Mouse (Mus musculus): ENCODE data around the gene D930048N14Rik. TPM values are rescaled to one million over a fixed set of nuclear protein-coding genes. Genes with fewer than 3 reads are reported as not detected.

The D930048N14Rik gene
- not detected in 2 replicates for polyA plus RNA-seq (2012)

DNA sequence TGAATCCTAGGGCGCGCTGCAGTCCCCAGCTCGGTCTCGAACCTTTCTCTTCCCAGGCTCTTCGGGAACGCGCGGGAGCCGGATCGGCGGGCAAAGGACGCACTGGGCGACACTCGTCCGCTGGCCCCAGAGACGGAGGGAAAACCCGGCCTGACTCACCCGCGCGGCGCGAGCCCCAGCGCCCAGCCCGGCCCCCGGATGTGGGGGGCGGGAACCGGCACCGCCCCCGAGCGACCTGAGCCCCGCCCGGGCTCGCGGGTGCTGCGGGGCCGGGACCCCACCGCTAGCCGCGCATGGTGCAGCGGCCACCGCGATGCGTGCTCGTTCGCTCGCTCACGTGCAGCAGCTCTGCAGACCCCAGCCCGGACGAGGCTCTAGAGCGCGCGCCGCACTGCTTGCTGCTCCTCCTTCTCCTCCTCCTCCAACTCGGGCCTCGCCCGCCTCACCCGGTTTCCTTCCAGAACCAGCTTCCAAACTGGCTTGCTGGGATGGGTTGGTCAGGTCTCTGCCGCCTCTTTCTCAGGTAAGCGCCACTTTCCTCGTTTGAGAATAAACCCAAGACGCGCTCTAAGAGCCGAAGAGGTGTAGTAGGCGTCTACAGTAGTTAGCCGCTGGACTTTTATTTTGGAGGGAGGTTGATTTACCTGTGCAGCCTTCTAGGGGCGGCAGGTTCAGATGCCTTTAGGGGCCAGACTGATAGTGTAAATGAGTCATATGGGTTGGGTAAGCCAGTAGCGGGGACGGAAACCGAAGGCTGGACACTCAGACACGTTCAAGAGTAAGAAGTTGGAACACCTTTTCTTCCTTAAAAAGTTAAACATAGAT is at the start of gene D930048N14Rik, which contains the start of gene N4bp3:
Gene D930048N14Rik (plus strand): TSS at position 264 of the 825 bp plus-strand sequence.
Gene N4bp3 (minus strand): TSS at position 152 of the 825 bp plus-strand sequence.
- no peak for TF ChIP-seq GATA1 (IDR thresholded peaks at IDR 0.05; ENCODE audit: low read length)

DNA sequence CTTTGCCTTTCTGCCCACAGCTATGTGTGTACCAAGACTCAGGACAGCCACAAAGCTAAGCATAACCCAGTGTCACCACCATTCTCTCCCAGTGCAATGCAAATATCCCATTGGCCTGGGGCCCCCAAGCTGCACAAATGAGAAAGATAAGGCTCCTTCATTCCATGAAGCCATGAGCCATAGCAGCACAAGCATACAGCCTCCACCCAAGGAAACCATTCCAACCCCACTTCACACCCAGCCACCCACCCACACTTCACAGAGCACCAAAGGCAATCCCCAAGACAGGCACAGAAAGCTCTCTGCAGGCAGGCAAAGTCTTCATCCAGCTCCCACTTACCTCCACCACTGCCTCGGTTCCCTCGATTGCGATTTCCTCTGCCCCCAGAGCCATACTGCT is 48.5 kb upstream of the D930048N14Rik start:
- no peak for TF ChIP-seq GATA1 (IDR thresholded peaks at IDR 0.05; ENCODE audit: low read length)

DNA sequence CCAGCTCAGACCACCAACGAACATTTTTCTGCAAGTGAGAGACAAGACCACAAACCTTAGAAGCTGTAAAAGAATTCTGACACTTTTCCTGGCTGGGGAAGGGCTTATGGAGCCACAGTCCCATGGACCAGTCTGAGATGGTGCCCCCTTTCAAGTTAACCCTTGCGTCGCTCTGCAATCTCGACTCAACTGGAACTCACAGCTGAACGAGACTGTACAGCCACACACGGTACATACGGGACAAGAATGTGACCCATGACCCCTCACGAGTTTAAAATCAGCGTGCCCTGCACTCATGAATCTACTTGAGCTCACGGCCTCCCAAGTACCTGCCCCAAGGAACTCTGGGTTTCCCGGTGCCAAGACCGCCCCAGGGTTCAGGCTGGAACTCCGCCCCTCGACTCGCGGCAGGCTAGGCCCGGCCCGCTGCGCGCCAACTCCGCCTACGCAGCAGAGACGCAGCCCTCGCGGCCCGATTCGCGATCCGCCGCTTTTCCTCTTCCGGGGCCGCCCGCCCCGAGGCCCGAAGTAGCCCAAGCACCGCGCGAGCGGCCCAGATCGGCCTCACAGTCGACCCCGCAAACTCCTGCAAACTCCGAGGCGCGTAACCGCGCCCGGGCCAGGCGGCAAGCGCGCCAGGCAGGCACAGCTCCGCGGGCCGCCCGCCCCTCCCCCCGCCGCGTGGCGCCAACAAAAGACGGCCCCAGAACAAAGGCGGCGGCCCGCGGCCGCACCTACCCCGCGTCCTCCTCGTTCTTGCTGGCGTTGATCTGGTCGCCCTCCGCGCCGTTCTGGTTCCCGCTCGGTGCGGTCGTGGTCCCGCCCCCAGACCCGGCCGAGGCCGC is 44.9 kb upstream of the D930048N14Rik start:
- TF ChIP-seq GATA1 (IDR thresholded peaks at IDR 0.05; ENCODE audit: low read length), result no peak

DNA sequence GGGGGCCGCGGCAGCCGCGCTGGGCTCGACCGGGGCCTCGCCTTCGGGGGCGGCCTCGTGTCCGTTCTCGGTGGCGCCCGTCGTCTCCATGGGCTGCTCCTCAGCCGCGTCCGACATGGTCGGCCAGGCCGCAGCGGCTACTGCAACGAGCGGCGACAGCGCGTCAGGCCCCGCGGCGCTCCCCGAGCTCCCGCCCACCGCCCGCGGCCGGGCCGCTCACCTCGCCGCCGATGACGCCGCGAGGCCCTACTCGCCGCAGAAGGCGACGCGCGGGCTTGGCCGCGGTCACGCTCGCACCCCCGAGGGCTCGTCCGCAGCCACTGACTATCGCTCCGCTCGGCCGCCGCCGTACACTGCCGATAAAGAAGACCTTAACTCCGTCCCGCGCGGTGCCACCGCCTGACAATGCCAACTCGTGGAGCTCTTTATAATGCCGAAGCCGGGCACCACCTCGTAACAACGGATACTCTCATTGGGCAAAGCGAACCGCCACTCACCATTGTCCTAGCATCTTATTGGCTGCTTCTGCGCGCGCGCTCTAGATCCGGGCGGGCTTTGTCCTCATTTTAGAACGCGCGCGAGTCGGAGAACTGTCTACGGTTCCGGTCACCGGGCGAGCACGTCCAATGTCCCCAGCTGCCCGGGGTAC is 44.2 kb upstream of the D930048N14Rik start, which contains the start of gene Hnrnpab:
Gene Hnrnpab (minus strand): TSS at position 401 of the 649 bp plus-strand sequence.
- TF ChIP-seq GATA1 (IDR thresholded peaks at IDR 0.05; ENCODE audit: low read length), result no peak

DNA sequence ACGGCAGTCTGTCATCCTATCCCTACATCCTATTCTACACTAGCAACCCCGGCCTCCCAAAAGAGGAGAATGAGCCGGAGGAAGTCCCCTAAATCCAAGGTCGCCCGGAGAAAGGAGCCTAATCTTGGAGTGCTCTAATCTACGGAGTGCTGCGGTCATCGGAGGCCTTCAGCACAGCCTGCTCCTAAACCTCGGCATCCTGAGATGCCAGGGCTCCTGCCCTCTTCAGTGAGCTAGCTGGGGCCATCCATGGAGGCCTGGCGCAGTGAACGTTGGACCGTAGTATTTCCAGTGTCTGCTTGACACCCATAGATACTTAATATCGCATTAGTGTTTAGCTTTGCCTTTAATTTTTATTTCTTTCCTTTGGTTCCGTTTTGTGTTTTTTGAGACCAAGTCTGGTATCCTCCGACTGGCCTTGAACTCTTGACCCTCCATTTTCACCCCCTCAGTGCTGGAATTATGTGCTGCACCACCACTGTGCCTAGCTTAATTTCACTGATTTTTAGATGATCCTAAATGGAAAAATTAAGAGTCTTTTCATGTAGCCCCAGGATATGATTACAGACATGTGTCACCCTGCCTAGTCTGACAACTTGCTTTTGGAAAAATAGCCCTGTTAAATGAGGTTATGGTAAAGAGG is 43.5 kb upstream of the D930048N14Rik start:
- TF ChIP-seq GATA1 (IDR thresholded peaks at IDR 0.05; ENCODE audit: low read length), result no peak

DNA sequence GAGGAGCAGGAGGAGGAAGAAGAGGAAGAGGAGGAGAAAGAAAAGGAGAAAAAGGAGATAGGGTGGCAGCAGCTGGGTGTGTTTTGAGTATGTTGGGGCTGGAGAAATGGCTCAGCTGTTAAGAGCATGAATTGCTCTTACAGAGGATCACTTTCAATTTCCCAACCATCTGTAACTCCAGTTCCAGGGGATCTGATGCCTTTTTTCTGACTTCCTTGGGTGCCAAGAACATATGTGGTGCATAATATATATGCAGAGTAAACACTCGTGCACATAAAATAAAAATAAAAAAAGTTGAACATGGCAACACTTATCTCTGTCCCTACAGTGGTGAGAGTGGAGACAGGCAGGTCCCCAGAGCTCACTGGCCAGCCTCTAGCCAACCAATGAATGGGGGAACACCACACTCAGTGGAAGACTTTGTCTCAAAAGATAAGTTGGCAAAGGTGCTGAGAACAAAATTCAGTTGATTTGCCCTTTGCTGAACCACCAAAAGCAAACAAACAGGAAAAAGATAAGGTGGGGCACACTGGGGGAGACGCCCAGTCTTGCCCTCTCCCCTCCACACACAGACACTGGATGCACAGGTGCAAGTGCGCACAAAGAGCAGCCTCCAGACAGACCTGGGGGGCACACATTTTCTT is 41.4 kb upstream of the D930048N14Rik start:
- peak; percentile 4 for TF ChIP-seq GATA1 (IDR thresholded peaks at IDR 0.05; ENCODE audit: low read length)

DNA sequence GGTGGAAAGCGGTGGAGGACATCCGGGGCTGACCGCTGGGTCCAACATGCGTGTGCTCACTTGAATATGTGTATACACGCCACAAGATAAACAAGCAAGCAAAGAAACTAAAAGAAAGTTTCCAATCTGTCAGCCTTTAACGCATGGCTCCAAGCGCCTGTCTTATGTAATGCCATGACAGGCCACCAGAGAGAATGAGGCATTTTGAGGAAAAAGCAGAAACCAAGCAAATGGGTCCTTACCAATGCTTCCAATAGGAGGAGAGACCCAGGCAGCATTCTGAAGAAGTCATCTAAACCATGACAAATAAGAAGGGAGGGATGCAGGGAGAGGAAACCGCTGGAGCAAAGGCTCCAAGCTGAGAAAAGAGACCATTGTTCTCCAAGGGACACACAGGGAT is 36.5 kb upstream of the D930048N14Rik start:
- no peak for TF ChIP-seq GATA1 (IDR thresholded peaks at IDR 0.05; ENCODE audit: low read length)

DNA sequence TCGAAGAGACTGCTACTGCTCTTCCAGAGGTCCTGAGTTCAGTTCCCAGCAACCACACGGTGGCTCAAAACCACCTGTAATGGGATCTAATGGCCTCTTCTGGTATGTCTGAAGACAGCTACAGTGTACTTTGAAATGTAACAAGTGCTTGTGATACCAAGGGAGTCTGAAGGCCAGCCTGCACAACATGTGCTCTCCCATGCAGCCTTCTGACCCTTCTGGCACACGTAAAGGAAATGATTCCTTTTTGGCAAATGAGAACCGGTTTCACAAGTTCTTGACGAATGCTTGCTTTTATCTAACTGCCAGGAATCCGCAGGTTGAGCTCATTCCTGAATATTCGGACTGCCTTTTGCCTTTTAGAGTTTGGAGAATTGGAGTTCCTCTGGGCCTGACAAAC is 35.6 kb upstream of the D930048N14Rik start:
- no peak for TF ChIP-seq GATA1 (IDR thresholded peaks at IDR 0.05; ENCODE audit: low read length)

DNA sequence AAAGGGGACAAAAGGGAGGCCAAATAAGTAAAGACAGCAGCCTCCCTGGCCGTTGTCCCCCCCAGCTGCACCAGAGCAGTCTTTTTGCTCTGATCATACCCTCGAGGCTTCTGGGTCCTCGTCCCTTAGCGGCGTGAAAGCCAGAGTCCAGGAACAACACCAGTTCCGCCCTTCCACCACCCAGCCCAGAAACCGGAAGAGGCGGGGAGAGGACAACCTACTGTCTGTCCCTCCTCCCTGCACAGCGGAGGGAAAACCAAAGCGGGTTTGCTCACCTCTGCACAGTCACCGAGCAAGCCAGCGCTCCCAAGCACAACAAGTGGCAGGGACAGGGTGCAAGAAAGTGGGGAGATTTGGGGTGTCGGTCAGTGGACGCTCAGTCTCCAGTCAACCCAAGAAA is 35.2 kb upstream of the D930048N14Rik start:
- no peak for TF ChIP-seq GATA1 (IDR thresholded peaks at IDR 0.05; ENCODE audit: low read length)

DNA sequence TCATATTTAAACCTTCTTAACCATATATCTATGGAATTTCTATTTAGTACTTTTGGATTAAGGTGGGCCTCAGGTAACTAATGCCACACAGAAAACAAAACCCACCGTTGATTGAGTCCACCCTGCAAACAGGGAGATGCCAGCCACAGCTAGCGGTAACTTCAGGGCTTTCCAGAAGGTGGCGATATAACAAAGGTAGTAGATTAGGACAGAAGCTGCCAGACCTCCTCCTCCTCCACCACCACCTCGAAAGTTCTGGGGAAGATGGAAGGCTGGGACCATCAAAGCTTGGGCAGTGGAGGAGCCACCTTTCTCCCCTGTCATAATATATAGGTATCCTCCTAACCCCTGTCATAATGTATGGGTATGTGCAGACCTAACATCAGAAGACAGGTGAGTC is 33.1 kb upstream of the D930048N14Rik start:
- TF ChIP-seq GATA1 (IDR thresholded peaks at IDR 0.05; ENCODE audit: low read length), result no peak

DNA sequence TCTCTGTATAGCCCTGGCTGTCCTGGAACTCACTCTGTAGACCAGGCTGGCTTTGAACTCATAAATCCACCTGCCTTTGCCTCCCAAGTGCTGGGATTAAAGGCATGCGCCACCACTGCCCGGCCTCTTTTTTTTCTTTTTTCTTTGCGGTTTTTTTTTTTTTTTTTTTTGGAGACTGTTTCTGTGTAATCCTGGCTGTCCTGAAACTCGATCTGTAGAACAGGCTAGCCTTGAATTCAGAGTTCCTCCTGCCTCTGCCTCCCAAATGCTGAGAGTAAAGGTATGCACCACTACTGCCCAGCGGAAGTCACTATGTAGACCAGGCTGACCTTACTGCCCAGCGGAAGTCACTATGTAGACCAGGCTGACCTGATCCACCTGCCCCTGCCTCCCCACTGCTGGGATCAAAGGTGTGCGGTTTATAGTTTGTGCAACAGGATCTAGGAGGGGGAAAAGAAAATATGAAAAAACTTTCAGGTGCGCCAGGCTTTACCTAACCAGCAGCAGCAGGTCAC is 31.8 kb upstream of the D930048N14Rik start:
- no peak for TF ChIP-seq GATA1 (IDR thresholded peaks at IDR 0.05; ENCODE audit: low read length)

DNA sequence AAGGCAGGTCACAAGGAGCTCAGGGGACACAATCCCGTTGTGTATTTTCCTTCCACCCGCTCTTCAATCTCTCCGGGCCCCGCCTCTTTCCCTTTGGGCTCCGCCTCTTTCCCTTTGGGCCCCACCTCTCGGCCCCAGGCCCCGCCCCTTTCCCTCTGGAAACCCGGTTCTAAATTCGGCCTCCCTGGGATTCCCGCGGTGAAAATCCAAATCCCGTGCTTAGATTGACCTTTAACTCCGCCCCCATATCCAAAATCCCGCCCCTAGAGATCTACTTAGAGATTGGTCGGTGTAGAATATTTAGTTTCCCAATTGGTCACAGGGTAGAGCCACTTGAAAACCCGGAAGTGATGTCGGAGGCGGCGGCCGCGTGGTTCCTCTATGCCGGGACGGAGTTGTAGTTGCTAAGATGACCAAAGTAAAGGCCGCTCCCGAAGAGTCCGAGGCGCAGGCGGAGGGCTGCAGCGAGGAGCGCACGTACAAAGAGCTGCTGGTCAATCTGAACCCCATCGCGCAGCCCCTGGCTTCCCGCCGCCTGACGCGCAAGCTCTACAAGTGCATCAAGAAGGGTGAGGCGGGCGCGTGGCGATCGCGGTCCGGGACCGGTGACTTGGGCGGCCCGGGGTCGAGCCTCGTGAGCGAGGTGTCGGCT is 31.2 kb upstream of the D930048N14Rik start, which contains the start of gene Nhp2:
Gene Nhp2 (plus strand): TSS at position 327 of the 652 bp plus-strand sequence.
- no peak for TF ChIP-seq GATA1 (IDR thresholded peaks at IDR 0.05; ENCODE audit: low read length)

DNA sequence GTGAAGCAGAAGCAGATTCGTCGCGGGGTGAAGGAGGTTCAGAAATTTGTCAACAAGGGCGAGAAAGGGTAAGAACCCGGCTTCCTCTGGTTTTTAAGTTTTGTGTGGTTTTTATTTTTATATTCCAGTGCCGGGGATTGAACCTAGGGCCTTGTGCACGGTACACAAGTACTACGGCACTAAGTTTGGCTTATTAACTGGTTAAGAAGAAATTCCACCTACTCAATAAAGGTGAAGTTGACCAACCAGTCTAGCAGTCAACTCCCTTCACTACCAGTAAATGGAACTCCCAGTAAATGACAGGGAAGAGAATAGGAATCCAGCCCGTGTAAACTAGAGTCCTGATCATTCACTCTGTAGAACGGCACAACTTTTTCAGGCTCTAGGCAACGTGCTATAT is 30.7 kb upstream of the D930048N14Rik start:
- no peak for TF ChIP-seq GATA1 (IDR thresholded peaks at IDR 0.05; ENCODE audit: low read length)

DNA sequence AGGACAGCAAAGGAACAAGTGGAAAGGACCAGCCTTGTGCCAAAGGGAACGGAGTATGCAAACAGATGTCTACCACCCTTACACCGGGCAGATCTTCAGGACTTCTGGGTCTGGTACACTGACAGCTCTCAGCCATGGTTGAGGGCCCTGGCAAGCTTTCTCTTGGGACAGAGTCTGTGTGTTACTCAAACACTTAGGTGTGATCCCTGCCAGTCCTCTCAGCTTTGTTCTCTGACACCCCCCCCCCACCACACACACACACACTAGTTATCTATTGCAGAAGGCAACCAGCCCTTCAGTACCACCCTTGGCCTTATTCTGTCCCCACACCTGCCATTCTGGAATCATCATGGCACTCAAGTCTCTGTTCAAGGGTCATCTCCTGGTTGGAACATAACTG is 29.0 kb upstream of the D930048N14Rik start:
- TF ChIP-seq GATA1 (IDR thresholded peaks at IDR 0.05; ENCODE audit: low read length), result no peak
